Mouse (Mus musculus) E14TG2a.4 (cell line): ENCODE results near the gene Csgalnact2.
A peak's percentile ranks its signal among the peaks of the same experiment; 100 is the strongest.

Experiments used
- CTCF ChIP-seq: conservative IDR thresholded peaks from 2 replicates; pipeline ENCODE4 v1.5.1; 2014; ENCODE audit warnings: low read length
- NANOG ChIP-seq: IDR thresholded peaks from 2 replicates; pipeline ENCODE4 v1.6.1; 2014; ENCODE audit warnings: borderline replicate concordance, low read length, mixed read lengths
- POU5F1 ChIP-seq: IDR thresholded peaks from 2 replicates; pipeline ENCODE4 v1.6.1; 2014; ENCODE audit warnings: low read length, borderline replicate concordance

DNA sequence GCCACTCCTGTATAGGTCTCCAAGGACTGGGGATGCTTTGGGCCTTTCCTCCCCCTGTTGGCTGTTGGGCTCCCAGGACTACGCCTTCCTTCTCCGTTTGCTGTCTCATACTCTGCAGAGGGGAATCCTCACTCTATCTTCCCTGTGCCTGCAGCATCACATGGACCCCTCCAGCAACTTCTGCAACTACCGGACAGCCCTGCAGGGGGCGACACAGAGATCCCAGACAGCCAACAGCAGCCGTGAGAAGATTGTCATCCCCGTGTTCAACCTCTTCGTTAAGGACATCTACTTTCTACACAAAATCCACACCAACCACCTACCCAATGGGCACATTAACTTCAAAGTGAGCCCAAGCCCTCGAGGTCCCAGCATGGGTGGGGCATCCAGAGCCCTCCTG lies 51.0 kb downstream of the Csgalnact2 start:
- TF ChIP-seq CTCF (peak; percentile 64), POU5F1 (no peak), NANOG (no peak)
